Mouse (Mus musculus) mouse embryonic stem cell (cell line): Measurements from ENCODE around the gene Afap1.

Experiments used
- in situ Hi-C, 2 experiments: fragments of 300-500 bp; cut with MboI; formaldehyde crosslinking; loops; 1 replicate in 1 of 2; 3 replicates in 1 of 2; pipeline ENCODE4 v1.14.3; 2019 to 2020; ENCODE audit warnings: low sequenced_read_pairs in 2 of 2, low pct_unique_long_range_greater_than_20kb in 1 of 2, mixed read lengths in 1 of 2; ENCODE audit not compliant: unreplicated experiment in 1 of 2

The Afap1 gene

GRCm38 (mm10) chr5:35894295-35895047 is 1.4 kb downstream of the Afap1 start:
- in situ Hi-C loops, result no loop called here

GRCm38 (mm10) chr5:35895926-35896325 is 2.8 kb downstream of the Afap1 start:
- in situ Hi-C loops, result no loop called here

DNA sequence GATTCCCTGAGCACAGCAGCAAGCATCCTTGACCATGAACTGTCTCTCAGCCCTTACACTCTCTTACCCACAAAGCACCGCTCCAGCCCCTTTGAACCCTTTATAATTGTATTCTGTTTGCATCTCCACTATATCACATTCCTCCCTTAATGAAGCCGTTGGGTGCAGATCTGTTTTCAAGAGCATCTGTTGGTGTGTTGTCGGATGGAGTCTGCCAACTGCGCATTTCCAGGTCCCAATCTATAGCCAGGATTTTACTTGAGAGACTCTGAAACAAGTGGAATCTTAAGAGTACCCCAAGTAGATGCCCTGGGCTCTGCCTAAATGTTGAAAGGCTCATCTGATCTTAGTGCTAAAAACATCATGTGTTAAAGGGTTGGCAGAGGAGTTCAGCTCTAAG is 3.4 kb downstream of the Afap1 start:
- in situ Hi-C loops, result no loop called here

DNA sequence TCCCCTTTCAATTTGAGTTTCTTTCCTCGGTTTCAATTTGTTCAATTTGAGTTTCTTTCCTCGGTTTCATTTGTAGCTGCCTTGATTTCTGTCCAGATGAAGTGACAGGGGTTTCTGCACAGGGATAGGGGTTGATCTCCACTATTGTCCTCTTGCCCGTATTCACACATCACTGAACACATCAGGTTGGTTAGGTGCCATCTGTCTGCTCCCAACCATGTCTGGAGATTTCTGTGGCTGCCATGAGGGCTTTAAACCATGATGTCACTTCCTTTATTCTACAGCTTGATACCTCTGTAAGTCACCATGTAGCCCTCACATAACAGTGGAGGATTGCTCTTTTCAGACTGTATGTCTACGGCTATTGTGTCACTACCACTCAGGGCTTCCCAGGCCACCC is 4.0 kb downstream of the Afap1 start:
- in situ Hi-C loops, result no loop called here

GRCm38 (mm10) chr5:35898114-35898513 is 5.0 kb downstream of the Afap1 start:
- in situ Hi-C loops, result no loop called here

GRCm38 (mm10) chr5:35898994-35899393 is 5.9 kb downstream of the Afap1 start:
- in situ Hi-C loops, result no loop called here

DNA sequence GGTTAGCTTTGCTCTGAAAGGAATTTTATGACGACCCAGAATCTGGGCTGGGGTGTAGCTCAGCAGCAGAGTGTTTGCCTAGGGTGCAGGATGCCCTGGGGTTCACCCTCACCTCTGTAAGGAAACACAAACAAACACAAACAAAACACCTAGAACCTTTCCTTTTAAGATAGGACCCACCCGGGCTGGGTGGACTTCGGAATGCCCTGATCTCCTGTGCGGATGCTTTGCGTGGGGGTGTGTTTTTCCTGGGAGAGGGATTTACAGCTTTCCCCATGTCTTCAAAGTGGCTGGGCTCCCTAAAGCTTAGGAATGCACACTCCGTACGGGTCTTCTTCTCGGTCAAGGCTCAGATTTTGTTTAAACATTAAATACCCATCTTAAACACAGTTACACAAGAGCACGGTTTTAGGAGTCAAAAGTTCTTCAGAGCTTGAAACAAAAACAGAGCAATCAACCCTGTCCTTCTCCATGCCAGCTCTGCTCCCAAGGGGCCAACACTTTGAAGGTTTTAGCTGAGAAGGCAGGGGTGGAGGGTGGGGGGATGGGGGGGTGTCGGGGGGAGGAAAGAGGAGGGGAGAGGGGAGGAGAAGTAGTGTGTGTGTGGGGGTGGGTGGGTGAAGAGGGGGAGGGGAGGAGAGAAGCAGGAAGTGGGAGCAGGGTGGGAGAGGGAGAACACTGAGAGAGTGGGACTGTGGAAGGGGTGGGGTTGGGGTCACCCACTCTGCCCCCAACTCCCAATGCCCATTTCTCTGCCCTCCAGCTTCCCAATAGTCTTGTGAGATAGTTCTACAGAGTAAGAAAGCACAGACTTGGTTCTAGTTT is 7.5 kb downstream of the Afap1 start:
- in situ Hi-C loops, result no loop called here

- in situ Hi-C loops, result no loop called here
Observed at GRCm38 (mm10) chr5:35901226-35901809, 8.2 kb downstream of the Afap1 start.

DNA sequence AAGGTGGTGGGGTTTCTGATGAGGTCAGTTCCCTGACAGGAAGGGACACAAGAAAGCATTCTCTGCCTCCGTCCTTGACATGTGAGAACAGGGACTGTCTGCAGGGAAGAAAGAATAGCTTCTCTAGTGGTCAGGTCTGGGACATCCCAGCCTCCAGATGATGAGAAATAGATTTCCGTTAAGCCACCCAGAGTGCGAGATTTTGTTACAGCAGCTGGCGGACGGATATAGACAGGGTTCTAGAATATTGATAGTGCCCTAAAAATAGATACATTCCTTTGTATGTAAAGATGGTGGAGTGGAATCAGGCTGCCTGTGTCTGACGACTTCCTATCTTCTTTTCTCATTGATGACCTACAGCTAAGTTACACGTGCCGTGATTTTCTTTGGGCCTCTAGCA is 10.3 kb downstream of the Afap1 start:
- in situ Hi-C loops, result no loop called here

- in situ Hi-C loops, result no loop called here
Observed at GRCm38 (mm10) chr5:35905283-35905682, 12.2 kb downstream of the Afap1 start.

GRCm38 (mm10) chr5:35907090-35907489 is 14.0 kb downstream of the Afap1 start:
- in situ Hi-C loops, result no loop called here

DNA sequence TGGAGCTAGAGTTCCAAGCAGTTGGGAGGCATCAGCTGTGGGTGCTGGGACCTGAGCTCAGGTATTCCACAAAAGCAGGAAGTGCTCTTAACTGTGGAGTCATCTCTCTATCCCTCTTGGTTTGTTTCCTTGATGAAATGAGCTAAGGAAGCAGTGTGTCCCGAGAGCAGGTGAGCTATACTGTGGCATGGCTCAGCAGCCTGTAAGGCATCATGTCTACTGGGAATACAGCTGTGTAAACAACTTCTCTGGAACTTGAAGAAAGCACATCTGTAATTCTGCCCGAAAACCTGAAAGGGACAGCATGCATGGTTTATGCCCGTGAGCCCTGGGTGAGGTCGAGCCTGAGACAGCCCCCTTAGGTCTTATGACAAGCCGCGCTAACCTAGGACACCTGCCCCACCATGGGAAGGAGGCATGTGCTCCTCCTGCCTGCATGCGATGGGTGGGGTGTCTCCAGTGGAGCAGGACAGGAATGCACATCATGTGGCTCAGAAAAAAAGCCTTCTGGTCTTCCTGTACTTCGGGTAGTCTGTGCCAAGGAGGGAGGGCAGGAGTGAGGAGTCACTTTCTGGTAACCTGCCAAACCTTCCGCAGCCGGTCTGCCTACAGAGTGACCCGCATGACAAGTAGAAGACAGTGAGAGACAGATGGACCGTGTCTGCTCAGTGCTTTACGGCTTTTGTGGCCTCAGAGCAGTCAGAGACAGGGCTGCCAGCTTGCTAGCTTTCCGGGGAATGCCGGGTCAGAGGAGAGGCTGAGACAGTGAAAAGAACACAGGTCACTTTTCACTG is 14.7 kb downstream of the Afap1 start:
- in situ Hi-C loops, result no loop called here

DNA sequence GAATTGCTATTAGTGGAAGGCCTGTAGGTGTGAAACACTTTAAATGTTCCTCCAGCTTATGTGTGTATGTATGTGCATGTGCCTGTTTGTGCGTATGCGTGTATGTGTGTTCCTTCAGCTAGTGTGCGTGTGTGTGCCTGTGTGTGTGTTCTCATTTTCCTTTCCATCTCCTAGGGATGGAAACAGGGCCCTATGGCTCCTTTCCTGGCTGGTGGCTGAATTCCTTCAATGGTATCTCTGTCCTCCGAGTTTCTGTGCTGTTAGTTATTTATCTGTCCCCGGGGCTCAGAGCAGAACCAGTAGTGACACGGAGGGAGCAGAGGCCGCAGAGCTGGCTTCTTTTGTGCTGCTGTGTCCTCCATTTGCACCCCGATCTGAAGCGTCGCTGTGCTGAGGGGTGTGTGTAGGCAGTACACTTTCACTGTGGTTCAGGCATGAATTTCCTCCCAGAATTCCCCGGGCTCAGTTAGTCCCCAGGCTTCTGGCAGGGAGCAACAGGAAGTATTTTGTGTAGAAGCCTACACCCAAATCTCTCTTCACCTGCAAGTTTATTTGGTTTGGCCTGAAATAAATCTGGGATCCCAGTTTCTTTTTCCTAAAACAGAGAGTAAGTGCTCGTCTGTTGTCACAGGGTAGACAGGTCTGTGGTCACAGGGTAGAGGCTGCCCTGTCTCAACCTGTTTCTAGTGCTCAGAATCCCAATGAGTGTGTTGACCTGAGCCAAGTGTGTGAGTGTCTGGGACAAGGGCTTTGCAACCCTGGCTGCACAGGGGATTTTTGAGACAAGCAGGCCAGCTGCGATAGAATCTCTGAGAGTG is 15.7 kb downstream of the Afap1 start:
- in situ Hi-C loops, result no loop called here

DNA sequence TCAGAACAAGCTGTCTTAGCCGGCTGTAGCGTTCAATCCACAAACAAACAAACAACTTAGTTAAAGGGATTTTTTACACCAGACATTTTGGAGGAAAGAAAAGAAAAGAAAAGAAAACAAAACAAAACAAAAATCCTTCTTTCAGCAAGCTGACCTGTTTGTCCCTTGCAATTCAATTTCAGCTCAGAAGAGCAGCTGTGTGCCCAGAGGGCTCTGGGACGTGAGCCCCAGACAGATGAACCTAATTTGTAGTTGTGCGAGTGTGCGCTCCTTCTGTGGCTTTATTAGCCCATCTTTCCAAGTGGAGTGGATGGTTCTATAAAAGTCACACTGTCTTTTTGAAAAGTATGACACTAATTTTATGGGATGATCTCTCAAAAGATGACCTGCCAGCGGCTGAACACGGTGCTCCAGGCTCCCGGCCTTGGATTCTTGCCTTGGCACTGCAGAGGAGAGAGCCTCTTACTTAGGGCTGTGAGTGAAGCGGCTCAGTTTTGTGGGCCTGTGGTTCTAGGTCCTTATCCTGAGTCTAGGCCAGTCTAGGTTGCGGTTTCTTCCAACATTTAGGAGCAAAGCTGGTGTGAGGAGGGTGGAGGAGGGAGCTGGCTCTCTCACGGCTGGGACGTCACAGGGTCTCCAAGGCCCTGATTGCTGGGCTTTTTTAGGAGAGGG is 22.6 kb downstream of the Afap1 start:
- in situ Hi-C loops, result no loop called here

- in situ Hi-C loops, result no loop called here
Observed at GRCm38 (mm10) chr5:35916666-35917065, 23.5 kb downstream of the Afap1 start.

GRCm38 (mm10) chr5:35918387-35918786 is 25.3 kb downstream of the Afap1 start:
- in situ Hi-C loops, result no loop called here

DNA sequence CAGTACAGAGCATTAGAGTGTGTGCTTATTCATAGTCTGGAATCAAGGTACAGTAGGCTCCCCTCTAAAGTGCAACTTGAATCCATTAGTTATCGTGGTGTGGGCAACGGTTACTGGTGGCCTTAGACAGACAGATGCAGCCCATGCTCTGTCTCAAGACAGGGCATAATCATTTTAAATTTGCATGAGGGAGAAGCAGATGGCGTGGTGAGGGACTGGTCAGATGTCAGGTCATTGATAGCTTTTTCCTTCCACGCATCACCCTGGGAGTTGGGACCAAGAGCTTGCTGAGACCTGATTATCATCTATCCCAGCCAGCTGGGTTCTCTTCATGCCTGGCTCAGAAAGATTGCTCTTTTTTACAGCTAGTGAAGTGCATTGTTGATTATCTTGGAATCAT is 27.0 kb downstream of the Afap1 start:
- in situ Hi-C loops, result no loop called here

- in situ Hi-C loops, result no loop called here
Observed at GRCm38 (mm10) chr5:35920557-35920956, 27.4 kb downstream of the Afap1 start.
